Comparison of ENCODE assay signal across 37 mouse cellular contexts in the genomic region with DNA sequence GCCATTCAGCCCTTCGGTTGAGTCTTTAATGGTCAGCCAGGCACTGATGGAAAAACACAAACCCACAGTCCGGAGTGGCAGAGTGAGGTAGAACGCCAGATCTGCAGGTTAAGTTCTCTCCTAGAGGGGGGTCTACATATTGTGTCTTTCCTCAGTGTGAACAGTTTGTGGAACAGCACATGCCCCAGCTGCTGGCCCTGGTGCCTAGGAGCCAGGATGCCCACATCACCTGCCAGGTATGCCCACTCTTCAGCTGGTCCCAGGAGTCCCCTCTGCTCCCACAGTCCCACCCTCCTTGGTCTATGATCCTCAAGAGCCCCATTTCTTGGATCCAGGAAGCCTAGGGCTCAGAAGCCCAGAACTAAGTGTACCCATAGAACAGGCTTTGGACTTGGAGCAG. TPM values are rescaled to one million over a fixed set of nuclear protein-coding genes. Genes with fewer than 3 reads are reported as not detected.
"Had no signal": no experiment of that assay in that cellular context is flagged by ENCODE, and none has a peak within 500 bp of the region (broad histone marks: within the 10 kb centered on the region; RNA-seq: fewer than 3 reads in every experiment).

No protein-coding gene starts in this region.

- H3K9ac ChIP-seq: forebrain, postnatal 0 days; heart, embryonic 12.5 days; hindbrain, embryonic 13.5 days; hindbrain, embryonic 15.5 days; kidney, embryonic 15.5 days; limb, embryonic 13.5 days; limb, embryonic 15.5 days had no signal

- H3K4me2 ChIP-seq: hindbrain, embryonic 13.5 days; hindbrain, embryonic 15.5 days; kidney, embryonic 15.5 days; limb, embryonic 13.5 days; limb, embryonic 15.5 days had no signal

- H3K9me3 ChIP-seq: heart, embryonic 12.5 days; hindbrain, embryonic 13.5 days; hindbrain, embryonic 15.5 days; kidney, embryonic 15.5 days; limb, embryonic 13.5 days; limb, embryonic 15.5 days had no signal

- H3K4me1 ChIP-seq: hindbrain, embryonic 13.5 days; hindbrain, embryonic 15.5 days; limb, embryonic 13.5 days; limb, embryonic 15.5 days had no signal

- ATAC-seq: forebrain, postnatal 0 days; hindbrain, postnatal 0 days; intestine, embryonic 16.5 days had no signal

- H3K27ac ChIP-seq: heart, adult 2 months; hindbrain, embryonic 13.5 days; hindbrain, embryonic 15.5 days; hindbrain, postnatal 0 days; kidney, embryonic 15.5 days; kidney, postnatal 0 days; limb, embryonic 13.5 days; limb, embryonic 15.5 days had no signal

- H3K27me3 ChIP-seq: heart, embryonic 12.5 days; hindbrain, embryonic 13.5 days; hindbrain, embryonic 15.5 days; kidney, embryonic 15.5 days; limb, embryonic 13.5 days; limb, embryonic 15.5 days had no signal

- DNase-seq: forebrain, postnatal 0 days; gastrocnemius, postnatal 10 days; gastrocnemius, postnatal 36 days; heart, adult 11 months; heart, adult 2 months; heart, postnatal 10 days; heart, postnatal 36 days; kidney, adult 11 months; kidney, adult 2 months; kidney, adult 9 months; kidney, postnatal 14 days; kidney, postnatal 36 days; layer of hippocampus, adult 9-11 months; layer of hippocampus, postnatal 36 days; left cerebral cortex, postnatal 4 days had no signal

- H3K4me3 ChIP-seq: heart, adult 2 months; heart, embryonic 12.5 days; hindbrain, embryonic 13.5 days; hindbrain, embryonic 15.5 days; kidney, embryonic 15.5 days; limb, embryonic 13.5 days; limb, embryonic 15.5 days had no signal

RNA-seq across cellular contexts. Expression of a gene that starts 7.8 kb away (rescaled TPM):
- total RNA-seq: forebrain, postnatal 0 days; gastrocnemius, adult 18-20 months; gastrocnemius, postnatal 10 days; gastrocnemius, postnatal 36 days; heart, adult 2 months; heart, postnatal 10 days; heart, postnatal 36 days; hematopoietic stem cell, adult 5-6 weeks; layer of hippocampus, adult 18-20 months; layer of hippocampus, adult 8-10 months; layer of hippocampus, postnatal 14 days; layer of hippocampus, postnatal 36 days; left cerebral cortex, adult 18-20 months; left cerebral cortex, adult 8-10 months; left cerebral cortex, postnatal 10 days; left cerebral cortex, postnatal 25 days; liver, adult 2 months had no signal
- polyA plus RNA-seq: heart, embryonic 12.5 days; heart, embryonic 14.5 days; hindbrain, embryonic 11.5 days; kidney, adult 2 months; kidney, embryonic 15.5 days; kidney, postnatal 0 days; limb, embryonic 11.5 days; limb, embryonic 13.5 days; limb, embryonic 15.5 days; liver, adult 2 months had no signal
